Mouse (Mus musculus) frontal cortex, adult (tissue): Measurements from ENCODE around the gene Pnma5.
"Not testable (repeated sequence)": the region's sequence is repeated elsewhere in the genome, so short reads cannot be mapped to it uniquely, and the experiment has no call there.

ENCODE experiments used
- ATAC-seq: cut with Nextera tagmentation; 2 replicates; pipeline ENCODE4 v1.9.2; 2017; ENCODE audit warnings: mild to moderate bottlenecking, moderate library complexity, mixed read lengths; ENCODE audit not compliant: low TSS enrichment

Pnma5 gene

DNA sequence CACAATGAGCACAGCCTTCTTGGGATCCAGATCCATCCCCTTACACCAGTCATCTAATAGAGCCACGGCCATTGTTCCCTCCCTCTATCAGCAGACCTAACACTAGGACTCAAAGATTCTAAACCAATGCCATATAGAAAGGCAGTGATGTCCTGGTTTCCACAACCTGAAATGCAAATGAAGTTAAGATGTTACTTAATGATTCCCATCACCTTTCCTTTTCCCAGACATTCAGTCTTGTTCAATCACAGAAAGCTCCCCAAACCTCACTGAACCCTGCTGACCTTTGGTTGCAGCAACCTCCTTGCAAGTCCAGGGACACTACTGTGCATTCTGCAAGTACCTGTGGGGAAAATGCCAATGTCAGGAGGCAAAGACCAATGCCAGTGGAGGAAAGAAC lies at the start of gene Pnma5:
Pnma5 (minus strand) TSS at position 101 of the 400 bp plus-strand sequence.
- ATAC-seq, result no peak

DNA sequence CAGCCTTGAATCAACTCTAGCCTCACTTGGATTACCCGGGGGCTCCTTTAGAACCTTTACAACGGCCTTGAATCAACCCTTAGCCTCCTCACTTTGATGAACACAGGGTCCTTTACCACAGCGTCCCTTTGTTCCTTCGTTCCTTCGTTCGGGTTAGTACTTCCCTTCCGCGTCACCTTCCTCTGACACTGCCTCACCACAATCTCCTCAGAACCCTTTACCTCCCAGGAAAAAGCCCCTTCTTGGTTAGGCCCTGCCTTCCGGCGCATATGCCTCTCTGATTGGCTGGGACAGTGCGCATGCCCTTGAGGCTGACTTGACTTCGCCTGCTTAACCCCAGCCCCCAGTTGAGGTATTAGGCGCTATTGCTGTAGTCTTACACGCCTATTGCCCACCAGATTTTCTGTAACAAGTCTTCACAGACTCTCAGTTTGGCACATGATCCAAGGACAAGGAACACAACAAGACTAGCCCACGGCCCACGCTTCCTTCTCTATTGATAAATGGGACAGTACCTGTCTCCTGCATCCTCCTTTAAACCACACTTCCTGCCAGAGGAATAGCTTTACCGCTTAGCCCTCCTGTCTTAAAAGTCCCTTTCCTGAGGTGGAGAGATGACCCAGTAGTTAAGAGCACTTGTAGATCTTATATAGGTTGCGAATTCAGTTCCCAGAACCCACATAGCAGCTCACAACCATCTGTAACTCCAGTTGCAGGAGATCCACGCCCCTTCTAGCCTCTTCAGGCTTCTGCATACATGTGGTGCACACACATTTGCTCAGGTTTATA lies 45.6 kb upstream of the Pnma5 start, which contains the start of gene Xlr4a:
Xlr4a (minus strand) TSS at position 212 of the 789 bp plus-strand sequence.
- ATAC-seq, result not testable (repeated sequence)

DNA sequence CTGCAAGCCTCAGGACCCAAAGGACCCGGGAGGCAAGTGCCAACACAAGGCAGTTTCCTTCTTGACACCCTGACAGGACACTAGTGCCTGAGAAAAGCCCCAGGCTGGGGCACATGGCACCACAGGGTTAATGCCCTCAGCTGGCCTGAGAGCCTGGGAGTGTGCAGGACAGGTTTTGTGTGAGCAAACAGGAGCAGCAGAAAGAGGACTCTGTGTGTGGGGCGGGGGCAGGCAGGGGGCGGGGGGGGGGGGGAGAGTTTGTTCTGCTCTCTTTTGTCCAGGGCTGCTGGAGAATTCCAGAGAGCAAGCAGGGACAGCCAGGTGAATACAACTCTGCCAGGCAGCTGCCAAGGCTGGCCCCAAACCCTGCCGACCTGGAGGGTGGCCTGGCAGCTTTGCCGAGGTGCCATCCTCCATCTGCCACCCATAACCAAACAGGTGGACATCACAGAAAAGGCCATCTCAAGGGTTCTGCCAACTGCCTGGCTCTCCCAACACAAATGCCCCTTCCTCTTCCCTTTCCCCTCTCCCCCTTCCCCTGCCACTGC lies 29.9 kb upstream of the Pnma5 start:
- ATAC-seq, result not testable (repeated sequence)

DNA sequence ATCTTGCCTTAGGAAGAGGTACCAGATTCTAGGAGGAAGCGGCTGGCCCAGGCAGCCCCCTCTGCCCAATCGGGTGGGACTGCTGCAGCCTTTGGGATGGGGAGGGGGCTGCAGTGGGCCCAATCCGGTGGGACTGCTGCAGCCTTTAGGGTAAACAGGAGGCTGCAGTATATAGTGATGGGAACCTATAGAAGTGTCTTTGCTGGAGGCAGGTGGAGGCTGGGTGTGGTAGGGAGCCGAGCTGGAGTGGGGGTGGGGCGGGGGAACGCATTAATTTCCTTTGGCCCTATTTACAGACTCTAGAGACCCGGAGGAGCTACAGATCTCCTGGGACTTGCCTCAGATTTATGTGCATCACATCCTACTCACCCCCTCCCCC lies 27.5 kb upstream of the Pnma5 start, which contains the start of gene Pnma3:
Pnma3 (plus strand) TSS at position 373 of the 379 bp plus-strand sequence.
- peak; percentile 52 for ATAC-seq

- ATAC-seq, result peak; percentile 81
These were observed 26.9 kb upstream of the Pnma5 start for GRCm38 (mm10) chrX:73063512-73064414.

- ATAC-seq, result no peak
These were observed 25.4 kb upstream of the Pnma5 start for GRCm38 (mm10) chrX:73062323-73062722.

DNA sequence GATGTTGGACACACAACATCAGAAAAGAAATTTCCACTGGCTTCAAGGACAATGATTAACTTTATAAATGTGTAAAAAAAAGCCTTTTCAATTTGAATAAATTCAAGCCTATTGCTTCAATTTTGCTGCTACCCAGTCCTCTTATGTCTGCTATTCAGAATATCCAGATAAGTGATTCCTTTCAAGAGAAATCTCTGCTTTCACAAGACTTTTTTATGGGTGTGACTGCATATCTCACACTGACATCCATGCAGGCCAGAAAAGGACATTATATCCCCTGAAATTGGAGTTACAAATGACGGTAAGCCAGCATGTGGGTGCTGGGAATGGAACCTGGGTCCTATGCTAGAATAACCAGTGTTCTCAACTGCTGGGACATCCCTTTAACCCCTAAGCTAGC lies 24.6 kb upstream of the Pnma5 start:
- no peak for ATAC-seq

GRCm38 (mm10) chrX:73053860-73054563 lies 17.1 kb upstream of the Pnma5 start:
- ATAC-seq, result peak; percentile 100

DNA sequence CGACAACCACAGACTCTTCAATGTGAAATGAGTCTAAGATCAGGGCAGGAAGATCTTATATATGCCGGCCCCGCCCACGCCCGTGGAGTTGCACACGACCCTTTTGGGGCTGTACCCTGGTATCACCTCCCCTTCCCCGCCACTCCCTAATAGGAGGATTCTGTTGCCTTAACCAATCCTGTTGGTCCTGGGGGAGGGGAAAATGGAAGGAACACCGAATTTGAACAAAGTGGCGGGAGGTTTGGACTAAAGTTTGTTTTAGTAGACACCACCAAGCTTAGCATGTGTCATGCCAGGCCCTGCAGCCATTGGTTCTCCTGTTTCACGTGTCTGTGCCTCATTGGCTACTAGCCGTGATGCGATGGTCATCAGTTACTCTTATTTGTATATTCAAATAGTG lies 2.8 kb upstream of the Pnma5 start:
- no peak for ATAC-seq

DNA sequence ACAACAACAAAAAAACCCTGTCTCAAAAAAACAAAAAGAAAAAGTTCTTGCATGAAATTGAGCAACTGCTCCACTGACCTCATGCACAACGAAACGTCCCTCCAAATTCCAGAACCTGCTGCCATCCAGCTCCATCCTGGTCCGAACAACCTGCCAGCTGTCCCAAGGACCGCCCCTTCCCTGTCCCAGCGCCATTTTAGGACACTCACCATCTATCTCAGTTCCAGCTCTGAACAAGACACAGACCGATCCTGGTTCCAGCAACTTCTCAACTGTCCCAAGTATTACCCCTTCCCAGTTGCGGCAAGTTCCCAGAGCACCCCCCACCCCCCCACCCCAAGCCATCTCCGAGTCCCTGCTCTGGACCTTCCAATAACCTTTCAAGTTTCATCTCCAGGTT lies 1.9 kb upstream of the Pnma5 start:
- no peak for ATAC-seq

DNA sequence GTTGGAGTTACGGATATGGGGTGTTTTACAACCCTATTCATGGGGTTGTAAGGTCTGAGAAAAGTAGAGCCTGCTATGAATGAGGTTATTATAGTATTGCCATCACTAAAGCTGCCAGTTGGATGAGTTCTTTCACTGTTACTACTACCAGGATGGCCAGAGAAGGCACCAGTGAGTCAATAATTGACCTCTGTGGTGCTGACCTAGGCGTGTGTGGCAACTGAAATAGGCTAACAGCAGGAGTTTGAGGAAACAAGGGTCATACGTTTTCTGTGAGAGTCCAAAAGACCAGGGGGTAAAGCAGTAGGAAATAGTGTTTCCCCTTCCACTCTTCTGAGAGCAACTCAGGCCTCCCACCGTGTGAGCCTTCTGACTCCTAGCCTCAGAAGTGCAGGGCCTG lies 24.1 kb downstream of the Pnma5 start:
- ATAC-seq, result no peak

- peak; percentile 99 for ATAC-seq
These were observed 29.1 kb downstream of the Pnma5 start for GRCm38 (mm10) chrX:73007597-73008479.

- no peak for ATAC-seq
These were observed 31.2 kb downstream of the Pnma5 start for GRCm38 (mm10) chrX:73005678-73006077.

DNA sequence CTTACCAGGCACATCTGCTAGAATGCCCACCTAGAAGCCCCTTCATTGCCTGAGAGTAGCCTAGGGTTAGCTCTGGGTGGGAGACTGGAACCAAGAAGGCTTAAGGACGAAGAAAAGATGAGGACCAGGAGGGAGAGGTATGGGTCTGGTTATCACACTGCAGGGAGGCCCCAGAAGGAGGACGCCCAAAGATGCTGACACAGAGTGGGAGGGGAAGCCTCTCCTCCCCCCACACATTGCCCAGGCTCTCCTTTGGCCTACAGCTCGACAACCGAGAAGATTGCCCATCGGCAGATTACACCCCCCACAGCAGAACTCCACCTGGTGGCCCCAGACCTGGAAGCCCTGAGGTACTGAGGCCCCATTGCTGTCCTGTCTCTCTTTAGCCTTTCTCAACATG lies 33.8 kb downstream of the Pnma5 start:
- no peak for ATAC-seq

DNA sequence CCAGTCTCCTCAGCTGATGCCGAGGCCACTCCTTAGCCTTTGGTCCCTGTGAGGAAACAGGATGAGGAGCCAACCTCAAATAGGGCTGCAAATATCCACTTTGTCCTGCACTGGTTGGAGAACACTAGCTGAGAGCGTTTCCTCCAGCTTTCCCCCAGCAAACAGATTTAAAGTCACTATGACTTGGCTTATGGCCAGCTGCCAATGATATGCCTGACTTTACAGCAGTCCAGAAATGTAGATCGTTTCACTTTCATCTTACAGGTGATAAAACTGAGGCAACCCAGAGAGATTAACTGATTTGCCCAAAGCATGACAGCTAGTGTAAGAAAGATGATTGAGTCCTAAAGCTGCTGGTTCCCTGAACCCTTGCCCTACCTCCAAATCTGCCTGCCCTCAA lies 41.4 kb downstream of the Pnma5 start:
- no peak for ATAC-seq

DNA sequence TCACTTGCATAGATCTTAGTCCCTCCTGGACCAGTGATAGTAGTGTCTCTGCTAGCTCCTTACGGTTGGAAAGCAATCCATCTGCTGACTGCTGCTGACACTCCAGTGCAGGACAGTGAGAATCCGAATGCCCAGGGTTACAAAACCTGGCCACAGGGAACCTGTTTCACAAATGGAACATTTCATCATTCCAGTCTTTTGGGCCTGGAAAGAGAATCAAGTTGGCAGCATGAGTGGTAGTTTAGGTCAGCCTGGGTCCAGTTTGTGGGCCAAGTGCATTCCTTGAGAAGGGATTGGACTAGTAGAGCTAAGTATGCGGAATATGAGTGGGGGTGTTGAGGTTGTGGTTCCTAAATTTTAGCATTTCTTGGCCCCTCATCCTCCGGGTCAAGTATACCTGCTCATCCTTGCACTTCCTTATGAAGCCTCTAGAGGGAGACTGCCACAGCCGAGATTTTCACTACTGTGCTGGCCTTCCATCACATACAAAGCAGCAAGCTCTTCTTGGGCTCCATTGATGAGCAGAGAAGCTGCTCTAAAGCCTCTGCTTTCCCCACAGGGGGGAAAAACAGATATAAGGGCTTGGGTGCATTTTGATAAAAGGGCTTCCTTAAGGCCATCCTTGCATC lies 44.5 kb downstream of the Pnma5 start:
- ATAC-seq, result no peak

- no peak for ATAC-seq
These were observed 46.3 kb downstream of the Pnma5 start for GRCm38 (mm10) chrX:72990581-72990980.

DNA sequence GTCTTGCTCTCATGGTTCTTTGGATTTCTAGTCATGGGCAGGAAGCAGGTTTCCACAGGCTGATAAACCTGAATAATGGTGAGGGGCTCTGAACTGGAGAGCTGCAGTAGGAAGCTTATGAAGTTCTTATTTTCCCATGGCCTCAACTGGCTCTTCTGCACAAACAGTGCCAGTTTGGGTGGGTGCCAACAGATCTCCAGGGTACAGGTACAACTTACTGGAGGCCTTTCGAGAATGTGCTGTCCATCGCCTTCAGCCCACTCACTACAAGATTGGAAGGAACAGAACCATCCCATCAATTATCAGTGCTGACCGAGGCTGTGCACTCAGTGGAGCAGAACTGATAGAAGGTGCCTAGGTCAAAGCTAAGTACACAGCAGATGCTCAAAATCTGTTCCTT lies 48.5 kb downstream of the Pnma5 start:
- ATAC-seq, result no peak

- no peak for ATAC-seq
These were observed 49.4 kb downstream of the Pnma5 start for GRCm38 (mm10) chrX:72987520-72987905.

DNA sequence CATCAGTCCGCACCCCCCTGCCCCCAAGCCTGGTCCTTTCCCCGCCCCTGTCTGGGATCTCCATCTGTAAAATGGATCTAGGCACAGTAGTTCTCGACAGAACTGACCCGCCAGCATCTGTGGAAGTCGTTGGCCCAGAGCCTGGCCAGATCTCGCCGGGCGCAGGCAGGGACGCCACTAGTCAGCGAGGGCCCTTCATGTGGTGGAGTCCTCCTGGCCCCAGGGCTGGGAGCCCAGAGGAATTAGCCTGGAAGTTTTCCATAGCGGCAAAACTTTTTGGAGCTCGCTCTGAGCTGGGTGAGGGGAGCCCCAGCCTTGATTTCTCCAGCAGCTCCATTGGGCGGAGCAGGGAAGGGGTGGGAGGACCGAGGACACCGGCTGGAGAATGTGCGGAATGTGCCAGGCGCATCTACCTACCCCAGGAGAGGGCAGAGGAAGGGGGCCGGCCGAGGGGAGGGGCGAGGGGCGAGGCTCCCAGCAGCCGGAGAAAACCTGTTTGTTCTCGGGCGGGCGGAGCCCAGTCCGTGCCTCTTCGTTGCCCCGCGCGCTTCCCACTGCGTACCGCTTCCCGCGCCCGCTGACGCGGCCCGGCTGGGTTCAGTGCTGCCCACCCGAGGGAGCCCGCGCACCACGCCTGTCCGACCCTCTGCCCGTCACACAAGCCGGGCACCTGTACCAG lies 49.9 kb downstream of the Pnma5 start, which contains the start of gene Zfp185:
Zfp185 (plus strand) TSS at position 499 of the 679 bp plus-strand sequence.
- peak; percentile 53 for ATAC-seq
